Mouse (Mus musculus) spleen, postnatal 10 days (tissue): ENCODE data around the gene Slc12a7.
A peak's percentile ranks its signal among the peaks of the same experiment; 100 is the strongest.

ENCODE experiments used
- DNase-seq, 2 experiments: peaks; one replicate each; pipeline ENCODE4 v3.0.0; 2021 to 2022; ENCODE audit warnings: low spot score in 2 of 2

Slc12a7 gene

DNA sequence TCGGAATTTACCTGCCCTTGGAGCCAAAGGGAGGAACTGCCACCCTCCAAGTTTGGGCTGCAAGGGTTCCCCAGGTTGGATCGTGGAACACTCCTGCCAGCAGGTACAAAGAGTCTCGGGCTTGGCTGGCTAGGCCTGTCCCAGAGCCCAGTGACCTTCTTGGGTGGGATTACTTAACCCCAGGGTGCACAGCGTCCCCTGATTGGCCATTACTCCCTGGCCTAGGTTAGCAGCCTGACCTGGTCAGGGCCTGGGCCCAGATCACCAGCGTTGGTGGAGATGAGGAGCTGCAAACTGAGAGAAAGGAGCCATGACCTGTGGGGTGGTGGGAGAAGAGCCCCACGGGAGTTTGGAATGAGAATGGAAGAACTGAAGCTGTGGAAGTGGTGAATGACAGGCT lies 30.0 kb downstream of the Slc12a7 start:
- DNase-seq: no peak

DNA sequence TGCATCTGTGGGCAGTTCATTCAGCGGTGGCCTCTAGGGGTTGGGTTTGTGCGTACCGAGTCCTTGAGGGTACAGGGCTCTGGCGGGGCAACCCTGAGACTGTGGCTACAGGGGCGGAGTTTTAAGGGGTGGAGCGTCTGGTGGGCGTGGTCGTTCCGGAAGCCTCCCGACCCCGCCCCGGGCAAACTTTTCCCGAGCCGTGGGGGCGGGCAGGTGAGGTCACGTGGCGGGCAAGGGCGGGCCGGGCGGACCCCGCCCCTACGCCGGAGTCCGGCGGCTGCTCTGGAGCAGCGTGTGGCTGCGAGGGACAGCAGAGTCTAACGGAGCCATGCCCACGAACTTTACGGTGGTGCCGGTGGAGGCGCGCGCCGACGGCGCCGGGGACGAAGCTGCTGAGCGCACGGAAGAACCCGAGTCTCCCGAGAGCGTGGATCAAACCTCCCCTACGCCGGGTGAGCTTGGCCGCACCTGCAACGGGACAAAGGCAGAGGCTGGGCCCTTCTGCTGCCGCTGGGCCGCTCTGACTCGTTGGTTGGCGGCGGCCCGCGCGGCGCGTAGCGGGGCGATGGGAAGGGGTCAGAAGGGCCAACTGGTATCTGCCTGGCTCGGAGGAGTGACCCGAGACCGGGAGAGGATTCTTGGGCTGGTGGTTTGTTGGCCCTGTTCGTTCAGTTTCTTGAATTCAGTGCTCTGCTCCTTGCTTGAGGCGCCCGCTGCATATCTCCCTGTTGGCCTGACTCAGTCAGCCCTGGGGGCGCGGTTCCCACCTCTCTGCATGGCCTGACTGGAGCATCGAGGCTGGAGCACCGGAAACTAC lies 30.8 kb downstream of the Slc12a7 start:
- peak; percentile 62 to 87 for DNase-seq

- no peak for DNase-seq
Measured at GRCm38 (mm10) chr13:73764256-73764775, 31.4 kb downstream of the Slc12a7 start.

DNA sequence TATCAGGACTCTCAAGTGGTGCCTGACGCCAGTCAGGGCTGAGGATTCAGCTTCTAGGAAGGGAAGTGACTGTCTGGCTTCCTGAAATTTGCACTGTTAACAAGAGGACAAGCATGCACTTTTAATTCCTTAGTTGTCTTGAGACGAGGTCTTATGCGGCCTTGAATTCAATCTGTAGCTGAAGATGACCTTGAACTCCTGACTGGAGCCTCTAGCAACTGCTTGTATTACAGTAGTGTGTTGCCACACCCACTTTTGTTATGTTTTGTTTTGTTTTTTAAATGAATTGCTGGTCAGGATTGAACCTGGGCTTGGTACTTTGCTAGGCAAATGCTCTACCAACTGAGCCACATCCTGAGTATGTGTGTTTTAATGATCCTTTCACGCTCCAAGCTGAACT lies 32.5 kb downstream of the Slc12a7 start:
- DNase-seq: no peak

DNA sequence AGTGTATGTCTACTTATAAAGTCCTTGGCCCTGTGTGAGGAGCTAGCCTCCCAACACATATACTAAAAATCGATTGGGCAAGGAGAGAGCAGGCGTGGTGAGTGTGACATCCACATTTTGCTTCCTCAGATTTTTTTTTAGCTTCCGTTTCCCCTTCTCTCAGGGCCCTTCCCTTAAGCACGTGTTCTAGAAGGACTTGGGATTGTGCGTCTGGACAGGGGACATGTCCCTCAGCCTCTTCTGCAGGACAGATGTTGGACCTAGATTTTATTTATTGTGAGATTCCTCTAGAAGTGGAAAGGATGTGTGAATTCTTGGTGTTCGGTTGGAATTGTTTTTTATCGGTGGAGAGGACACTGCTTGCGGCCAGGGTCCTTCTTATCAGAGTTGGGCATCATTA lies 34.3 kb downstream of the Slc12a7 start:
- DNase-seq: no peak

GRCm38 (mm10) chr13:73767754-73768153 lies 34.9 kb downstream of the Slc12a7 start:
- no peak for DNase-seq

DNA sequence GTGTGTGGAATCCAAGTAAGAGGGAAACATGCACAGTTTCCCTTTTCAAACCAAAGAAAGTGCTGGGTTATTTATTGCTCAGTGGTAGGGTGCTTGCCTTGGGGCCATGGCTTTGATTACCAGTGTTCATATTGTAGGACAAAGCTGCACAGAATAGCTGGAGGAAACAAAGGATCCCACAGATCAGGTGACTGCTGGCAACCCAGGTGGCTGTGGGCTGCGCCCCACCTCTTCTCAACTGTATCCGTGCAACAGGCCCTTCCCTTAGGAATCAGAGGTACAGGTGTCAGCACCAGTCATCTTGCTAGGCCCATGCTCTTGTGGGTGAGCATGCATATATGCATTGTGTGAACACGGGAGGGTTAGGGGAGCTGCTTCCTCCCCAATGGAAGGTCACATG lies 35.4 kb downstream of the Slc12a7 start:
- DNase-seq: no peak

- DNase-seq: no peak
Measured at GRCm38 (mm10) chr13:73769916-73770682, 37.2 kb downstream of the Slc12a7 start.

DNA sequence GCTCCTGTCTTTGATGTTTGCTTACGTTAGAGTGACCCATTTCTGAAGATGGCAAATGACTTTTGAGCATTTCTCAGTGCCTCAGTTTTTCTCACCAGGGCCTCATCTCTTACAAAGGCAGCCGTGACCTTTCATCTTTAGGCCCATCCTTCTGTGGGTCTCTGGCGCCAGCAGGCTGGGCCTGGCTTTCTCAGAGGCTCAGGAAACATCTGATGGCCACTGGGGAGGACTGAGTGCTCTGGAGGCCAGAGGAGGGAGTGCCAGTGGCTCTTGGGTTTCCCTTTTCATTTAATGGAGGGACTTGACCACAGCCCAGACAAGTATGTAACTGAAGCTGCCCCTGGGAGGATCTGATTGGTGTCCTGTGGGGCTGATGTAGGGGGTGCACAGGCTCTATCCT lies 38.2 kb downstream of the Slc12a7 start:
- DNase-seq: no peak

DNA sequence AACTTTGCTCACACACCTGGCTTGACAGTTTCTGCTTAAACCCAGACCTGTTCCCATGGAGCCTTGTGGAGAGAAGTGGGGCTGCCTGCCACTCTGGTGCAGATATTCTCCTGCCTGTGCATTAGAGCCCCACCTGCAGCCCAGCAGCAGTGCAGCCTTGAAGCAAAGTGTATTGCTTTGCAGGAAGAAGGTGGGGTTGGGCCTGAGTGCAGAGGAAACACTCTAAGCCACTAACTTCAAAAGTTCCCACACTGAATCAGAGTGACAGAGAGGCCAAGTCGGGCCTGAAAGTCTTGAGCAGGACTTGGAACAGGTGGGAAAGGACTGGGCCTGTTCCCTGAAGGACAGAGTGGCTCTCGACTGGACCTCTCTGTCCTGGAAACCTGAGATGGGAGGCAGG lies 39.8 kb downstream of the Slc12a7 start:
- peak in 1 of 2 experiments; percentile 26 for DNase-seq

DNA sequence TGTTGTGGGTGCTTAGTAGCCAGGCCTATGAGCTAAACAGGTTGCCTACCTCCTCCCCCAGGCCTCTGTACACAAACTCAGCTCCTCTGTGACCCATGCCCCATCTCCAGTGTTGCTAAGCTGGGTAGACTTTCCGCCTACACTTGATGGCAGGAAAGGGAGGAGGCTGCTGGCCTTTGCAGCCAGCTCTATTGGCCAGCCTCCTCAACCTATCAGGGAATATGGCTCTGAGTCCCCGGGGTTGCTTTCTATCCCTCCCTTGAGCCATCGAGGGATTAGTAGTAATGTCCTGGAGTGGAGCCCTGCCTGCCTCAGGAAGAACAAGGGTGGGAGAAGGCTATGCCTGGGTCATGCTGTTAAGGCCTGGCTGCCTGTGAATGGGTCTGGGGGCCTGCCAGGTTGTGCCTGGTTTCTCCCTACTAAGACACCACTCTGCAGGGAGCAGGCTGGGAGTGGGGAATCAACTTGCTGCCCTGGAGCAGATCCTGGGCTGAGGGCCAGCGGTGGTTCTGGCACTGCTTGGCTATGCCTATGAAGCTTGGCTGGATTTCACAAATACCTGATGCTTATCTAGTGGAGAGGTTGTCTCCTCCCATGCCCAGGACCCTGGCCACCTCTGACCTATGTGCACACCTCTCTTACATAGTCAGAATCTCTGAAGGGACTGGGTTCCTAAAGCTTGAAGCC lies 40.8 kb downstream of the Slc12a7 start:
- no peak for DNase-seq

DNA sequence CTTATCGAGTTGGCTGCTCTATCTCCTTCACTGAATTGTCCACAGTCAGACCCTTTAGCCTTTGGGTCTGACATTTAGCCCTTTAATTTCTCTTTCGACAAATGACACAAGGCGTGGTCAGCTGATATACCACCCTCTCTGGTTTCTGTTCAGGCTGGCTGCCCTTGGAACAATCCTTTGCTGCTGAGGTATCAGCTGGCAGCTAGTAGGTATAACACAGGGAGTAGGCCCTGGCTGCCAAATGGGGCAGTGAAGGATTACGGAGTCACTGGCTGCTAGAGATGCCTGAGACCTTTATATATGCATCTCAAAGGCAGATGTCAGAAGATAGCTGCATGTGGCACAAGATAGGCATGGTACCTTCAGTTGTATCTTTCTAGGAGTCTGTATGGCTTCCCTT lies 42.9 kb downstream of the Slc12a7 start:
- DNase-seq: no peak

GRCm38 (mm10) chr13:73777578-73777977 lies 44.7 kb downstream of the Slc12a7 start:
- no peak for DNase-seq

DNA sequence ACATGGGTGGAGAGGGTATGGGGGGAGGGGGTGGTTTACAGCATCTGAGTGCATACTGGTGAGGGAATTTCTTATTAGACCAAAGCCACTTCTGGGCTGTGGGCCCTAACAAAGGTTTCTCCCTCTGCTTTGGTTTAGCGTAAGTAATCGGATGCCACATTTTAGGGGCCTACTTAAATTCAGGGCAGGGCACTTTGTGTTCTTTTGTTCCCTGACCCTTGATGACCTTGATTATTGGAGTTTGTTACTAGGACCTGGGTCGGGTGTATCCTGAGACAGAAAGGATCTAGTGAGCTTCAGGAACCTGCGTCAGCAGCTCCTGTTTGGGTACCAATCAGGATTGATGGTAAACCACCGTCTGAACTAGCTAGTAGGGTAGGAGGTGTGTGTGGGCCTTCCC lies 49.6 kb downstream of the Slc12a7 start:
- DNase-seq: no peak

GRCm38 (mm10) chr13:73792176-73792575 lies 59.3 kb downstream of the Slc12a7 start:
- no peak for DNase-seq

DNA sequence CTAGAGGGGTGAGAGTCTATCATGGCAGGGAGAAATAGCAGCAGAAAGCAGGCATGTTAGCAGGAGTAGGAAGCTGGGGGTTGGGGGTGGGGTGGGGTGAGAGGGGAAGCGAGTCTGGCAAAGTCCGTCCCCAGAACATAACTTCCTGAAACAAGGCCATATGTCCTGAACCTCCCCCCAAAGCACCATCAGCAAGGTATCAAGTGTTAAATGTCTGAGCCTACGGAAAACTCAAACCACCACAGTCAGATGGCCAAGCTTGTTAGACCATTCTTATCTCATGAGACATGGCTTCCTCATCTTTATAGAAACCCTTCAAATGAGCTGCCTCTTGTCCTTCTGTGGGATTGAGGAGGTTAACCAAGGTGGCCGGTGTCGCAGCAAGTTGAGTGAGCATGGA lies 60.3 kb downstream of the Slc12a7 start:
- DNase-seq: no peak

DNA sequence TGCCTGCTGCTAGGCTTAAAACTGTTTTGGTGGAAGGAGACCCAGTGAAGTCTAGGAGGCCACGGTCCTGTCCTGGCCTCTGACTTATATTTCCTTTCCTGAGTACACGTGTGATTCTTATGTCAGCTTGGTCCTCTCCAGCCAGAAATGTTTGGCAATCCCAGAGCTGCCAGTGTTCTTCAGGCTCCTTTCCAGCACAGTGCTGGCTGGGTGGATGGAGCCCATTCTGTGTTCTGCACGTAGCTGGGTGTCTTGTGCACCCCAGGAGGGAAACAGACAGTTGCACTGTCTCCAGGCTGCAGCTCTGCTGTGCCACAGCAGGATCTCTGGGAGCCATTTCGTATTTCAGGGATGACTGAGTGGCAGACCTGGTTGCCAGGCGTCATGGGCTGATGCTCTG lies 66.2 kb downstream of the Slc12a7 start:
- no peak for DNase-seq

GRCm38 (mm10) chr13:73803450-73804178 lies 70.7 kb downstream of the Slc12a7 start:
- DNase-seq: peak in 1 of 2 experiments; percentile 47

DNA sequence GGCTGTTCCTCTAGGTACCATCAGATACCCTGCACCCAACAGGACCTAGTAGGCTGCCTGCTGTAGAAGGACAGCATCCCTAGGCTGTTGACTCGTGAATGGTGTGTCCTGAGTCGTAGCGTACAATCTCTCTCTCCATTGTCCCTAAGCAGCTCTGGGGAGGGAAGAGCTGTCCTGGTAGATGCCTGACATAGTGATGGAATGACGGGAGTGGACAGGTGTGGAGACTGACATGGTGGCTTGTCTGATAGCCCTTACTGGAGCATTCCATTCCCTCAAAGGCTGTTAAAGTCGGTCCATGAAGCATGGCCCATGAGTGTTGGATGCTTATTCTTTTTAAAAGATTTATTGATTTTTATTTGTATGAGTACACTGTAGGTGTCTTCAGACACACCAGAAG lies 72.0 kb downstream of the Slc12a7 start:
- DNase-seq: no peak

DNA sequence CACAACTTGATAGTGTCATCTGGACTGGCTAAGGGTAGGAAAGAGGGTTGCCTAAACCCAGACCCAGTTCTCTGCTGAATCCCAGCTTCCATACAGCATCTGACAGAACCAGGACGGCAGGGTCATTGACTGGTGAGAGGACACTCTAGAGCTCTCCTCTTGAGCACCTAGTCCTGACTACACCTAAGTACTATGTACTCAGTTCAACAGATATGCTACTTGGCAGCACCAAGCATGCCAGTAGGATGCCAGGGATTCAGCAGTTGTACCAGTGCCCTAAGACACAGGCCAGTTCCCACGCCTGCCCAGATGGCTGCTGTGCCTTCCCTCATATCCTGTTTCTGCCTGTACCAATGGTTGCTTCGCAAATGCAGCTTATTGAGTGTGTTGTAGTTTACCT lies 80.0 kb downstream of the Slc12a7 start:
- DNase-seq: no peak

- no peak for DNase-seq
Measured at GRCm38 (mm10) chr13:73814181-73814580, 81.3 kb downstream of the Slc12a7 start.

DNA sequence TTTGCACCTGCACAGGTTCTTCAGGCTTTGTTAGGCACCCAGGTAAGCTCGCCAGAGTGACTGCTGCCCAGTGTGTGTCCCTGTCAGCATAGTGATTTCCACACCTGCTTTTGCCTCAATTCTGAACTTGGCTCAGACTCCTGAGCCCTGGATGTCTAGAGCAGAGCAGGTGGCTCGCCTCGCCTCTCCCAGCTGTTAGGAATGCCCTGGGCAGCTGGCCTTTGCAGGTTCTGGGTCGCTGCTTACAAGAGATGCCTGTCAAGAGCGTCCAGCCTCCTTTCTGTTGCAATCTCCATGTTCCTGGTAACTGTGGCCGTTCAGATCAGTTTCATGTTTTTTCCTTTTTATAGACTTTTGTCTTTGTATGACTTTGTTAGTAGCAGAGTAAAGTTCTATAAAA lies 83.4 kb downstream of the Slc12a7 start:
- no peak for DNase-seq
